Mouse (Mus musculus): Measurements from ENCODE around the gene March10. TPM values are rescaled to one million over a fixed set of nuclear protein-coding genes. Genes with fewer than 3 reads are reported as not detected.

Gene March10
- polyA plus RNA-seq, 1 experiment from 2014 or later = not detected

DNA sequence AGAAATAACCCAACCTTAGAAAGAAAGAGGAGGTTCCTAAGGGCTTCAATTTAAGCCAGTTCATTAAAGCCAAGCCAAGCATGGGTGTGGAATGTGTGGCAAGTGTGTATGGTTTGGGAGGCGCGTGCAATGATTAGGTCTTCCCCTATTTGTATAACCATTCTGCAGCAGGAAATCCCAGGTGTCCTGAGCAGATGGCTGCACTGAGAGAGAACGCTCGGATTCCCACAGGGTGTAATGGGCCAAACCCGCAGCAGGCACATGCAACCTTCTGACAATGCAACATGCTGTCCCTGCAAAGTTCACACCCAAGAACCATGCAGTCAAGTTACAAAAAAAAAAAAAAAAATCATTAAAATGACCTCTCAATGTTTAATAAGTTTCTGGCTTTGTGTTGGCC, 10.8 kb downstream of the March10 start:
- no peaks in the 10 kb centered on the region for H3K9me3 ChIP-seq (replicated peaks)
- 0 out of 2 replicates have a peak, but pooled peaks cover 4% of the 10 kb centered on the region for H3K4me1 ChIP-seq (replicated peaks)
- 79% methylated on average over 5 of the region's 5 CpGs for WGBS
- H3K27ac ChIP-seq = no peak overlapping the region
- H3K4me2 ChIP-seq = no peak overlapping the region
- H3K36me3 ChIP-seq = no peaks in the 10 kb centered on the region
- H3K9ac ChIP-seq = no peak overlapping the region
- H3K4me3 ChIP-seq = no peak overlapping the region
- no peaks in the 10 kb centered on the region for H3K27me3 ChIP-seq
- ATAC-seq (replicated peaks; ENCODE audit: insufficient number of reproducible peaks, insufficient read depth, low FRiP score, low read depth) = no peak

DNA sequence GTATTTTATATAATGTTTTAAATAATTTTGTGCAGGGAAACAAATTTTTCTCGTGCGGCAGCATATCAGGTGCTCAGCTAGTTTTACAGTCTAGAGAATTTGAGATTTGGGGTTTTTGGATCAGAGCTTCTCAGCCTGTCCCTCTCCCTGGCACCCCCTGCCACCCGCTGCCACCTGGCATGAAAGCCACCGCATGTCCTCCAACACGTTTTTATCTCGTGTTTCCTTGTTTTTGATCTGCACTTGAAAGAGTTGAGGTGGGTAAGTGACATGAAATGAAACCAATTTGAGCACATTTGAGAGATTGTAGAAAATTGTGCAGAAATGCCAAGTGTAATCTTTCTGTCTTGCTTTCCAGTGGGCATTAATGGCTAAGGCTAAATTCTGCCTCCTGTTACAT, 11.6 kb downstream of the March10 start:
- Histone ChIP-seq H3K4me2 (no peak overlapping the region), H3K9me3 (replicated peaks) (no peaks in the 10 kb centered on the region)

DNA sequence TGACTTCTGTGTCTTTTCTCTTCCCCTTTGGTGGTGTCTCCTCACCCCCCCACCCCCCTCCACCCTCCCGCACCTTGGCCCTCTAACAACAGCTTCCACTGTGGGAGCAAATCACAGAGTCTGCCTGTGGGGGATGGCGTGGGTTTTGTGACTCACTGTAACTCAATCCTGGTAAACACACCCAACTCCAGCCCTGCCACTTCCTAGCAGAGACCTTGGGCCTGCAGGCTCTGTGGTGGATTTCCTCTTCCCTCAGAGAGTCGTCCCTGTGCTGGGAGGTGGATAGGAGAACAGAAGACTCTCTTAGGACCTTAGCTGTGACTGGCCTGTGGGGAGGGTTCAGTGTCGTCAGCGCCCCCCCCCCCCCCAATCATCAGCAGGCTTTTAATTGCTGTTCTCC, 13.0 kb downstream of the March10 start:
- H3K9ac ChIP-seq = no peak overlapping the region
- 48% methylated on average over 5 of the region's 5 CpGs for WGBS
- H3K27ac ChIP-seq = no peak overlapping the region
- no peak for ATAC-seq (replicated peaks; ENCODE audit: insufficient number of reproducible peaks, insufficient read depth, low FRiP score, low read depth)
- H3K4me1 ChIP-seq (replicated peaks) = no peaks in the 10 kb centered on the region
- no peak overlapping the region for H3K4me2 ChIP-seq
- no peaks in the 10 kb centered on the region for H3K9me3 ChIP-seq (replicated peaks)
- H3K36me3 ChIP-seq = no peaks in the 10 kb centered on the region
- H3K27me3 ChIP-seq = no peaks in the 10 kb centered on the region
- no peak overlapping the region for H3K4me3 ChIP-seq

More for the DNA sequence above, 11.6 kb downstream of the March10 start:
- Histone ChIP-seq H3K36me3 (no peaks in the 10 kb centered on the region), H3K9ac (no peak overlapping the region), H3K4me1 (replicated peaks) (0 out of 2 replicates have a peak, but pooled peaks cover 4% of the 10 kb centered on the region), H3K4me3 (no peak overlapping the region), H3K27me3 (no peaks in the 10 kb centered on the region), H3K27ac (no peak overlapping the region)
- no peak for ATAC-seq (replicated peaks; ENCODE audit: insufficient number of reproducible peaks, insufficient read depth, low FRiP score, low read depth)
- 68% methylated on average over 6 of the region's 6 CpGs for whole genome bisulfite sequencing

DNA sequence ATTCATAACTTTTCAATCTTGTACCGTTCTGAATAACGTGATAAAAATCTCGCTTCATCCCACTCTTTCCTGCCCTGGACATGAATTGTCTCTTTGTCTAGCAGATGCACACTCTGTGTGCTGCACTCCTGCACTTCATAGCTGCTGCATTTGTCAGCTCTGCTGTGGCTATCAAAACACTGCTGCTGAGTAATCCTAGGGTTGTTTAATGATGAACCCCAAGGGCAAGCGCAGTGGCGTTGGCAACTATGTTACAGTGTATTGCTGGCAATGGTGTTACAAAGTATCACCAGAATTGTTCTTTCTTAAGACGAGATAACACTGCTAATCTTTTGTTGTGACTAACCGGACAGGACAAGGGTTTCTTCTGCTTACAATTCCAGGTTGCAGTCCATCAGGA, 16.7 kb downstream of the March10 start:
- no peak overlapping the region for H3K9ac ChIP-seq
- H3K4me3 ChIP-seq = no peak overlapping the region
- H3K4me1 ChIP-seq (replicated peaks) = 0 out of 2 replicates have a peak, but pooled peaks cover 2% of the 10 kb centered on the region
- 66% methylated on average over 7 of the region's 7 CpGs for WGBS
- no peaks in the 10 kb centered on the region for H3K27me3 ChIP-seq
- H3K36me3 ChIP-seq = no peaks in the 10 kb centered on the region
- ATAC-seq (replicated peaks; ENCODE audit: insufficient number of reproducible peaks, insufficient read depth, low FRiP score, low read depth) = no peak
- H3K9me3 ChIP-seq (replicated peaks) = no peaks in the 10 kb centered on the region
- no peak overlapping the region for H3K27ac ChIP-seq
- H3K4me2 ChIP-seq = no peak overlapping the region

DNA sequence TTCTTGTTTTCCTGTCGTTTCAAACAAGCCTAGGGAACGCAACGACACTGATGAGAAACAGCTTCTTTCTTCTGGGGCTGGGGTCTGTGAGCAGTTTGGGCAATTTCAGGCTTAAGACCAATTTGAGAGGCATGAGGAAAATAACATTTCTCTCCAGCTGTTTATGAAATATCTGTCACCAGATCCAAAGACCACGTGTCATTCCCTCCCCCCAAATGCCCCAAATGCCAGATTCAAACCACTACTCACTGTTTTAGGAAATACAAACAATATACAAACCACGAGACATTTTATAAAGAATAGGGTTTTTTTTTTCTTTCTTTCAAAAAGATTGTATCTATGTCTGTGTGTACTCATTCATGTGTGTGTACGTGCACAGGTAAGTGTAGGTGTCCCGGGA, 17.6 kb downstream of the March10 start:
- no peak overlapping the region for H3K4me3 ChIP-seq
- H3K36me3 ChIP-seq = no peaks in the 10 kb centered on the region
- H3K9me3 ChIP-seq (replicated peaks) = no peaks in the 10 kb centered on the region
- H3K27me3 ChIP-seq = no peaks in the 10 kb centered on the region
- H3K4me2 ChIP-seq = no peak overlapping the region
- 69% methylated on average over 7 of the region's 7 CpGs for WGBS
- H3K9ac ChIP-seq = no peak overlapping the region
- 0 out of 2 replicates have a peak, but pooled peaks cover 2% of the 10 kb centered on the region for H3K4me1 ChIP-seq (replicated peaks)
- no peak overlapping the region for H3K27ac ChIP-seq
- ATAC-seq (replicated peaks; ENCODE audit: insufficient number of reproducible peaks, insufficient read depth, low FRiP score, low read depth) = no peak

DNA sequence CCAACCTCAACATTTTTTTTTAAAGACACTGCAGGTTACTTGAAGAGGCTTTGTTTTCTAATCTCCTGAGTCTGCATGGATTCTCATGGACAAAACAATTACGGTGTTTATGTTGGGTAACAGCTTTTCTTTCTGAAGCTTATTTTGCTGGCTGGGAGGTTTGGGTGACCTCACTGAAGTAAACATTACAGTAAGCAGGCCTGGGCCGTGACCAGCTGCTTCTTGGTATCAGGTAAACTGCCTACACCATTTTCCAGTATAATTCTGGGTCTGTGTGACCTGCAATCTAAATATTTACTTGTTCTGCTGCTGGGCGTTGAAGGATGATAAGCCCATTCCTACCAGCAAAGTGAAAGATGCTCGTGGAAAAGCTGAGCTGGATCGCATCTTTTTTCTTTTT, 30.1 kb downstream of the March10 start:
- WGBS = 66% methylated on average over 5 of the region's 5 CpGs
- no peak overlapping the region for H3K9ac ChIP-seq
- H3K27me3 ChIP-seq = no peaks in the 10 kb centered on the region
- ATAC-seq (replicated peaks; ENCODE audit: insufficient number of reproducible peaks, insufficient read depth, low FRiP score, low read depth) = no peak
- H3K4me1 ChIP-seq (replicated peaks) = peaks cover under 1% of the 10 kb centered on the region; the same call in 1 of the 2 replicates
- H3K4me3 ChIP-seq = no peak overlapping the region
- no peaks in the 10 kb centered on the region for H3K36me3 ChIP-seq
- H3K27ac ChIP-seq = no peak overlapping the region
- H3K9me3 ChIP-seq (replicated peaks) = no peaks in the 10 kb centered on the region
- H3K4me2 ChIP-seq = no peak overlapping the region

DNA sequence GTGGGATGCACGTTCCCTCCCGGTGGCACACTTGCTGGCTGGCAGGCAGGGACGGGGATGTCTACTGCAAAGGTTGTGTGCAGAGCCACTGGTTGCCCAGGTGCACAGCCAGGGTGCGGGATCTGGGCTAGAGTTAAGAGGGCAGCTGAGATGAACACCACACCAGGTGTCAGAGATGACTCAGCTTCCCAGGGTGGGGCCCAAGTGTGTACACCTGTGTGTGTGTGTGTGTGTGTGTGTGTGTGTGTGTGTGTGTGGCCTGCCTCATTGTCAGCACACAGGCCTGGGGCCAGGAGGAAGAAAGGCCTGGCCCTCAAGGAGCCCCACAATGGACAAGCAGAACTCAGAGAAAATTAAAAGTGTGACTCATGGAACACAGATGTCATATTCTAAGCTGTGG, 31.9 kb downstream of the March10 start:
- ATAC-seq (replicated peaks; ENCODE audit: insufficient number of reproducible peaks, insufficient read depth, low FRiP score, low read depth) = no peak
- H3K27ac ChIP-seq = no peak overlapping the region
- WGBS = 92% methylated on average over 4 of the region's 4 CpGs

DNA sequence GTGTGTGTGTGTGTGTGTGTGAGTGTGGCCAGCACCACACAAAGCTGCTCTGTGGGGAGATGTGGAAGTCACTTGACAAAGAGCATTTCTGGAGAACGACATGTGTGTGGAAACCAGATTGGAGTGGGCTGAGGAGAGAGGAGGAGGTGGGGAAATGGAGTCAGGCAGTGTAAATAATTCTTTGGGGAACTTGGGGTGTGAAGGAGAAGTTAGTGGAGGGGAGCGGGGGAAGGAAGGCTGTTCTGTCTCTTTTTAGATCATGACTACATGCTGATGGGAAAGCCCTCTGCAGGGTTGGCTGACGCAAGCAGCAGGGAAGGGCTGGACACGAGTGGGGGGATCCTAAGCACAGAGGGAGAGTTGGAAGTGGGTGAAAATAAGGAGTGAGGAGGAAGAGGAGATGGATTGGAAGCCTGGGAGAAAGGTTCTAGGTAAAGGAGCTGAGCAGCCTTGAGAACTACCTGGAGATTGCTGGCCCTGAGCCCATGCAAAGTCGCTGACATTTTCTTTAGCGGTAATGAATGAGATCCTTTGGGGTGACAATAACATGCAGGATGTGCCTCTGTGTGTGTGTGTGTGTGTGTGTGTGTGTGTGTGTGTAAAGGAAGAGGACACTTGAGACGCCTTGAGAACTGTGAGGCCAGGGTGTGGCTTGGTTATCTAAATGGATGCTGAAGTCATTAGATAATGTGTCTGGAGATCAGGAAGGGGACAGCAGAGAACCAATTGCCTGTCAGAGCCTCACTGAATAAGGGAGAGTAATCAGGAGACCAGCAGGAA, 35.7 kb downstream of the March10 start:
- Histone ChIP-seq H3K4me1 (replicated peaks) (peaks cover 12% of the 10 kb centered on the region), H3K4me3 (no peak overlapping the region), H3K4me2 (no peak overlapping the region), H3K9ac (no peak overlapping the region), H3K36me3 (no peaks in the 10 kb centered on the region), H3K27ac (no peak overlapping the region), H3K9me3 (replicated peaks) (no peaks in the 10 kb centered on the region), H3K27me3 (no peaks in the 10 kb centered on the region)
- no peak for ATAC-seq (replicated peaks; ENCODE audit: insufficient number of reproducible peaks, insufficient read depth, low FRiP score, low read depth)
- 36% methylated on average over 7 of the region's 7 CpGs for WGBS

More for the DNA sequence above, 31.9 kb downstream of the March10 start:
- Histone ChIP-seq H3K4me2 (no peak overlapping the region), H3K27me3 (no peaks in the 10 kb centered on the region), H3K9ac (no peak overlapping the region), H3K4me1 (replicated peaks) (peaks cover 12% of the 10 kb centered on the region), H3K4me3 (no peak overlapping the region), H3K9me3 (replicated peaks) (no peaks in the 10 kb centered on the region), H3K36me3 (no peaks in the 10 kb centered on the region)

DNA sequence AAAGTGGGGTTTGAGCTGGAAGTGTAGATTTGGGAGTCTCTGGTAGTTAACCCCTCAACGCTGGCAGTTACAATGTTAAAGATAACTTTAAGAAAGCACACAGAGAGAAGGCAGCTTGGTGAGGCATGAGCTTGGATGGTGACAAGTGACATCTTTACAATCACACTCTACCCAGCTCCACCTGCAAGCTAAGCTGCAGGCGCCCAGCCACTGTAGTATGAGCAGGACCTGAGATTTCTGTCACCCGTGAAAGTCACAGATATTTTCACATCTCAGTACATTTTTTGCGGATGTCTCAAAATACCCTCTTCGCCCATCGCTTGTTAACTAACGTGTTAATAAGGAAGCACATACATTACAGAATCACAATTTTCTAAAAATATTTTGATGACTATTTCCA, 36.6 kb downstream of the March10 start:
- no peaks in the 10 kb centered on the region for H3K27me3 ChIP-seq
- no peak overlapping the region for H3K27ac ChIP-seq
- no peak overlapping the region for H3K4me3 ChIP-seq
- no peaks in the 10 kb centered on the region for H3K36me3 ChIP-seq
- WGBS = 74% methylated on average over 7 of the region's 7 CpGs
- H3K9ac ChIP-seq = no peak overlapping the region
- ATAC-seq (replicated peaks; ENCODE audit: insufficient number of reproducible peaks, insufficient read depth, low FRiP score, low read depth) = no peak
- no peak overlapping the region for H3K4me2 ChIP-seq
- H3K4me1 ChIP-seq (replicated peaks) = peaks cover 12% of the 10 kb centered on the region
- H3K9me3 ChIP-seq (replicated peaks) = no peaks in the 10 kb centered on the region

DNA sequence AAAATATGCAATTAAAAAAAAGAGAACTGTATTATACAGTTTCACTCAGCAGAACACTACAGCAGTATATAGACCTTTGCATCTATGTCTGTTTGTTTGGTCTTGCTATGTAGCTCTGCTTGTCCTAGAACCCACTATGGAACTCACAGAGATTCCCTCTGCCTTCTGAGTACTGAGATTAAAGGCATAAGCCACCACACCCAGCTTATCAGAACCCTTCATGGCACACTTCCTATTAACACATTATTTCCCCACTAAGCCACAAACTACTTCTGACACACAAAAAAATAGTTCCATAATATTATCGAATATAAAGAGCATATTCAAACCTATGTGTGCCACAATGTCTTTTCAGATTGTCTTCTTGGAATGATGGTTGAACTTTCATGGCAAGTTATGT, 42.5 kb downstream of the March10 start:
- Histone ChIP-seq H3K9ac (no peak overlapping the region), H3K27me3 (no peaks in the 10 kb centered on the region), H3K4me3 (no peak overlapping the region), H3K27ac (no peak overlapping the region), H3K4me2 (no peak overlapping the region), H3K9me3 (replicated peaks) (no peaks in the 10 kb centered on the region), H3K36me3 (no peaks in the 10 kb centered on the region), H3K4me1 (replicated peaks) (no peaks in the 10 kb centered on the region)
- WGBS = 85% methylated on average over 1 of the region's 1 CpGs
- ATAC-seq (replicated peaks; ENCODE audit: insufficient number of reproducible peaks, insufficient read depth, low FRiP score, low read depth) = no peak

DNA sequence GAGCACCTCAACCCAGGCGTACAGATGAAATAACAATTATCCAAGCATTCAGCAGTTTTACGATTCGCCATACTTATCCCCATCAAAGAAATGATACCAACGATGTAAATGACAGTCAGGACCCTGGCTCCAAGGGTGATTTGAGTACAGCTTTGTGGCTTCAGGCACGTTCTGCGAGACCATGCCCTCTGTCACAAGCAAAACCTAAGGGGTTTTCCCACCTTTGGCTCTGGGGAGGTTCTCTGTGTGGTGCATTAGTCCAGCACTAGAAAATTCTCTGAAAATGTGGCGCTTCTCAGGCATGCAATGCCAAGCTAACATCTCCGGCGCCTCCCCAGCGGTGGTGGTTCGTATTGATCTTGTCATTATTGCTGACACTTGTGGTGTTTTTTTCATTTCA, 47.1 kb downstream of the March10 start:
- WGBS = 91% methylated on average over 11 of the region's 11 CpGs

DNA sequence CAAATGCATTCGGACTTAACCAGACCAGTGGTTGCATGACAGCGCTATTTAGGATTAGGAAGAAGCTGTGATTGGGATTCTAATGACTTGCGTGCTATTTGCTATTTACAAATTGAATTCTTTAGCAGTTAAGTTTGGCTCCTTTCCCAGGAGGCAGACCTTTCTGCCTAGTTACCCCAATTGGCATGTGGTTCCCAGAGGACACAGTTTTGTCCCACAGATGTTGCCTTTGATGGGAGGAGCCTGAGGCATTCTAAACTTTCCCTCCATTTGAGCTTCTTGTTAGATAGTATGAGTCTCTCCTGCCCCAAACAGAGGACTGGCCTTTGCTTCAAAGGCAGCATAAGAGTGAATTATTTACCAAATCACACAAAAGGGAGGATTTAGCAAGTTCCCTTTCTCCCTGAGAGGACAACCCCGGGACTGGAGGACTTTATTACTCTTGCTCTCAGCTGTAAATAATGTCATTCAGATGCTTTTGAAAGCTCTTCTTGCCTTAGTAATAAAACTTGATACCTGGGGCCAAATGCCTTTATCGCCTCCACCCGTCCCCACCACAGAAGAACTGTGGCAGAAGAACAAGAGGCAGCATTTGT, 48.6 kb downstream of the March10 start:
- WGBS = 71% methylated on average over 6 of the region's 6 CpGs
- Histone ChIP-seq H3K27me3 (no peaks in the 10 kb centered on the region), H3K9me3 (replicated peaks) (no peaks in the 10 kb centered on the region), H3K4me3 (no peak overlapping the region), H3K9ac (no peak overlapping the region), H3K4me1 (replicated peaks) (peaks cover 7% of the 10 kb centered on the region), H3K4me2 (no peak overlapping the region), H3K27ac (no peak overlapping the region), H3K36me3 (no peaks in the 10 kb centered on the region)
- ATAC-seq (replicated peaks; ENCODE audit: insufficient number of reproducible peaks, insufficient read depth, low FRiP score, low read depth) = no peak

More for the DNA sequence above, 47.1 kb downstream of the March10 start:
- no peak overlapping the region for H3K4me3 ChIP-seq
- no peaks in the 10 kb centered on the region for H3K36me3 ChIP-seq
- no peak for ATAC-seq (replicated peaks; ENCODE audit: insufficient number of reproducible peaks, insufficient read depth, low FRiP score, low read depth)
- H3K9me3 ChIP-seq (replicated peaks) = no peaks in the 10 kb centered on the region
- no peak overlapping the region for H3K4me2 ChIP-seq
- no peak overlapping the region for H3K9ac ChIP-seq
- H3K27me3 ChIP-seq = no peaks in the 10 kb centered on the region
- peaks cover 5% of the 10 kb centered on the region for H3K4me1 ChIP-seq (replicated peaks)
- H3K27ac ChIP-seq = no peak overlapping the region

Measured in heart, embryonic 15.5 days (tissue).